Mouse (Mus musculus) forebrain, embryonic 12.5 days (tissue): Measurements from ENCODE around the gene Gstp2. TPM values are rescaled to one million over a fixed set of nuclear protein-coding genes. Genes with fewer than 3 reads are reported as not detected.
A peak's percentile ranks its signal among the peaks of the same experiment; 100 is the strongest.

Experiments
- ATAC-seq: fragments of 200-750 bp; cut with Nextera tagmentation; 2 replicates; pipeline ENCODE4 v1.8.0; 2017; ENCODE audit warnings: moderate TSS enrichment; ENCODE audit not compliant: low FRiP score
- H3K27ac ChIP-seq: fragments of 300-500 bp; sonication (generic); 2 replicates; pipeline ENCODE4 v1.5.1; 2016; ENCODE audit warnings: mild to moderate bottlenecking
- H3K27me3 ChIP-seq: fragments of 300-500 bp; sonication (generic); 2 replicates; pipeline ENCODE4 v1.6.1; 2016; ENCODE audit warnings: mild to moderate bottlenecking
- H3K36me3 ChIP-seq: fragments of 300-500 bp; sonication (generic); replicated peaks from 2 replicates; pipeline ENCODE4 v1.6.1; 2016; ENCODE audit warnings: mild to moderate bottlenecking
- H3K4me1 ChIP-seq: fragments of 300-500 bp; sonication (generic); 2 replicates; pipeline ENCODE4 v1.6.1; 2016
- H3K4me2 ChIP-seq: fragments of 300-500 bp; sonication (generic); 2 replicates; pipeline ENCODE4 v1.6.1; 2016; ENCODE audit warnings: mild to moderate bottlenecking, moderate library complexity
- H3K4me3 ChIP-seq: fragments of 300-500 bp; sonication (generic); replicated peaks from 2 replicates; pipeline ENCODE4 v1.5.1; 2016; ENCODE audit warnings: mild to moderate bottlenecking
- H3K9ac ChIP-seq: fragments of 300-500 bp; sonication (generic); 2 replicates; pipeline ENCODE4 v1.6.1; 2016; ENCODE audit warnings: mild to moderate bottlenecking
- H3K9me3 ChIP-seq: fragments of 300-500 bp; sonication (generic); 2 replicates; pipeline ENCODE4 v1.6.1; 2016
- WGBS: fragments of 180-500 bp; shearing (Covaris S2); methylation state at CpG from one replicate; pipeline ENCODE4 v1.1.7; 2016; 5-methylcytosine and 5-hydroxymethylcytosine counted together
- polyA plus RNA-seq: library from polyadenylated mRNA; unstranded; fragments of >200 nt; fragmentation: Nextera tagmentation; extraction: Ambion mirVana; gene quantifications from 2 replicates; pipeline ENCODE4 v1.2.1, GENCODE M21; 2016

Gstp2 gene
- 1.6 and 5.5 TPM in 2 replicates for polyA plus RNA-seq

DNA sequence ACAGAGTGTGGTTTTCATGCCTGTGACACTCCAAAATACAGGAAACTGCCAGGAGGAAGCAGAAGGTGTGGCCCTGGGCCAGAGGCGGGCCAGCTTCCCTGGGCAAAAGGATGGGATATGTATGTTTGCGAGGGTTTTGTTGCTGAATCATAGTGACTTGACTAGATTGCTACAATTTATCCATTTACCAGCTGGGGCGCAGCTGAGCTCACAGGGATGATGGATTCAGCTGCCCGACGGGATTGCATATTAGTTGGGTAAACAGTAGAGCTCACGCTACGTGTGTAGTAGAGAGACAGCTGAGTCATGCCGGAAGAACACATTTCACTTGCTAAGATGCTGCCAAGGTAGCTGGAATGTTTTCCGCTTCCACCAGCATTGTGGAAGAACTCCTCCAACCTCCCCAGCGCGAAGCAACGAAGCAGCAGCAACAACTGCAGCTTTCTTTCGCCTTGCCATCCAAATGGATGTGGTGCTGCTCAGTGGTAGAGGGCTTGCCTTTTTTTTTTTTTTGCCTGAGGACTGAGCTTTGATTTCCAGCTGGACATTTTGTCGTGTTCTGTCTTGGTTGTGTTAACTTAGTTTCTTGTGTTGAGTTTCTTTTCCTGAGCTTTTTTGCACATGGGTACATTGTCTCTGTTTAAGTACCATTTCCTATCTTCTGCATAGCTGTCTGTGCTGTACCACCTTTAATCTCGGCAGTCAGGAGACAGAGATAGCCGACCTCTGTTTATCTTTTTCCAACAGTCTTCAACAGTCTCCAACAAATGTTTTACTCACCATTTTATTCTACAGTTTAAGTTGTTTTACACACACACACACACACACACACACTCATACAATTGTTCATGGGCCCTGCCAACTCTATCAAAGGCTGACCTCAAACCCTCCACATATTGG lies at the start of gene Gstp2:
TSS of gene Gstp2 (minus strand) at position 58 of the 900 bp plus-strand sequence.
- Histone ChIP-seq H3K9me3 (no peaks in the 10 kb centered on the region), H3K27me3 (no peaks in the 10 kb centered on the region), H3K9ac (no peak within 1 kb of the TSS), H3K4me2 (no peak within 1 kb of the TSS), H3K4me1 (no peaks in the 10 kb centered on the region), H3K4me3 (no peak within 1 kb of the TSS), H3K36me3 (no peaks in the 10 kb centered on the region), H3K27ac (no peak within 1 kb of the TSS)
- ATAC-seq, result no peak
- WGBS, result 61% methylated on average over 16 of the region's 16 CpGs

DNA sequence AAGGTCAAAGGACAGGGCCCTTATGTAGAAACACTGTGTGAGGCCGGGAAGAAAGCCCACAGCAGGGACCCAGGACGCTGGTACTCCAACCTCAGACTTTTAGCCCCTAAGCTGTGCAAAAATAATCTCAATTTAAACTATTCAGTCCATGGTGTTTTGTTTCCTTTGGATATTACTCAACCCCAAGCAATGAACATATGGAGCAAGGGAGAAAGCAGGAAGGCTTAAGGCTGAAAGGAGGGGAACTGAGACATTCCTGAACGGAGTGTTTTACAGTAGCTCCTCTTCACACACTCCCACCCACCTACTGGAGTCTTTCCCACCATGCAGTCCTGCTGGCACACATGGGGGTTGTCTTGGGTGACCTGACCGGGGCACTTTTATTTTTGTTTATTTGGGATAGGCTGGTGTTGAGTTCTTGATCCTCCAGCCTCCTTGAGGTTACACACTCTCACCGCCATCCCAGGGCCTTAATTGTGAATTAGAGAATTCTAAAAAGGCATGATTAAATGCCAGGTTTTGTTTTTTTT lies 49.0 kb upstream of the Gstp2 start:
- no peaks in the 10 kb centered on the region for H3K9me3 ChIP-seq
- H3K27ac ChIP-seq, result no peak overlapping the region
- H3K36me3 ChIP-seq, result no peaks in the 10 kb centered on the region
- peaks cover 14% of the 10 kb centered on the region for H3K27me3 ChIP-seq
- WGBS, result 82% methylated on average over 5 of the region's 5 CpGs
- no peak overlapping the region for H3K4me2 ChIP-seq
- H3K4me1 ChIP-seq, result peaks cover 33% of the 10 kb centered on the region
- H3K4me3 ChIP-seq, result no peak overlapping the region
- H3K9ac ChIP-seq, result no peak overlapping the region
- no peak for ATAC-seq

DNA sequence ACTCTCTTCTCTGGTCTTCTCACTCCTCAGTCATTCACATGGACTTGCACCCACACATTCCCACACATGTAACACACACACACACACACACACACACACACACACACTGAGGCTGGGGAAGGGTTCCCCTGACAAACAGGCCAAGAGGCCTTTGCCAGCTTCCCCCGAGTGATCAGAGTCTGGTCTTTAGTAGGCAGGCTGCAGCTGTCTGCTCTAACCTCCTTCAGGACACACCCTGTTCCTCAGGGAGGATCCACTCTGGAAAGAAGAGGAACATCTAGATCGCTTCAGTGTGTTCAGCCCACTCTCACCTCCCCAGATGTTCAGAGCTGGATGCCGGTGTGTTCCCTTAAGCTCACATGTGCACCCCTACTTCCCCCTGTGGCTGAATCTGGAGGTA lies 48.5 kb upstream of the Gstp2 start:
- Histone ChIP-seq H3K9me3 (no peaks in the 10 kb centered on the region), H3K36me3 (no peaks in the 10 kb centered on the region), H3K4me3 (no peak overlapping the region), H3K27ac (no peak overlapping the region), H3K4me2 (no peak overlapping the region), H3K4me1 (peaks cover 28% of the 10 kb centered on the region), H3K27me3 (peaks cover 12% of the 10 kb centered on the region; the same call in 1 of the 2 replicates), H3K9ac (no peak overlapping the region)
- WGBS, result 91% methylated on average over 3 of the region's 3 CpGs
- ATAC-seq, result no peak

DNA sequence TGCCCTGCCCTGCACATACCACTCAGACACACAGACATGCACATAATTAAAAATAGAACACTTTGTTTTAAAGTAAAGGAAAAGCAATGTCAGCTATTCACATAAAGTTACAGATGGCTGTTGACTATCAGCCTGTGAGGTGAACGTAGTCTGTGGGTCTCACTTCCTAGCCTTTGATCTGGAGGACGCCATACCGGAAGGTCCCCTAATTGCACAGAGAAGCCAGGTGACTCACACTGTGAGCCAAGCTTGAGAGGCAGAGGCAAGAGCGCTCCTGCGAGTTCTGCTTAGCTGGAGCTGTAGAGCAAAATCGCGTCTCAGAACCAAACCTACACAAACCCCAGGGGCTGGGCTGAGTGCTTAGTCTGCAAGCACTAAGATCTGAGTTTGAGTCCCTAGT lies 47.9 kb upstream of the Gstp2 start:
- Histone ChIP-seq H3K4me3 (no peak overlapping the region), H3K9me3 (no peaks in the 10 kb centered on the region), H3K27me3 (peaks cover 10% of the 10 kb centered on the region; the same call in 1 of the 2 replicates), H3K27ac (no peak overlapping the region), H3K36me3 (no peaks in the 10 kb centered on the region), H3K4me2 (no peak overlapping the region), H3K9ac (no peak overlapping the region), H3K4me1 (peaks cover 22% of the 10 kb centered on the region)
- WGBS, result 86% methylated on average over 7 of the region's 7 CpGs
- no peak for ATAC-seq

DNA sequence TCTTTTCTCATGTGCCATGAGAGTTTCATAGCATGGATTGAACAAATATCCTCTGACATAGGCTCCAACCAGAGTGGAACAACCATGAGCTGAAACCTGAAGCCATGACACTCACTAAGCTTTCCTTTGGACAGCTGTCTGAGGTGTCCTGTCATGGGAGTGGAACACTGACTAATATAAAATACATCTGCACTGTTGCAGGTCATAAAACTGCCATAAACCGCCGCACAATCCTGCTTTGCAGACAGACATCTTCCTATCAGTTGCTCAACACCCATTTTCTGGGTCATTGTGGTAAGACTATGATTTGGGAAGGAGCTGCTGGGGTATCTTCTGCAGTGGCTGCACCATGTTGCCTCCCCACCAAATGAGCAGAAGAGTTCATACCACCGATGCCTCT lies 46.9 kb upstream of the Gstp2 start:
- Histone ChIP-seq H3K4me1 (peaks cover 12% of the 10 kb centered on the region), H3K36me3 (no peaks in the 10 kb centered on the region), H3K9ac (no peak overlapping the region), H3K4me3 (no peak overlapping the region), H3K4me2 (no peak overlapping the region), H3K27me3 (0 out of 2 replicates have a peak, but pooled peaks cover 10% of the 10 kb centered on the region), H3K9me3 (no peaks in the 10 kb centered on the region), H3K27ac (no peak overlapping the region)
- 95% methylated on average over 3 of the region's 3 CpGs for WGBS
- ATAC-seq, result no peak

DNA sequence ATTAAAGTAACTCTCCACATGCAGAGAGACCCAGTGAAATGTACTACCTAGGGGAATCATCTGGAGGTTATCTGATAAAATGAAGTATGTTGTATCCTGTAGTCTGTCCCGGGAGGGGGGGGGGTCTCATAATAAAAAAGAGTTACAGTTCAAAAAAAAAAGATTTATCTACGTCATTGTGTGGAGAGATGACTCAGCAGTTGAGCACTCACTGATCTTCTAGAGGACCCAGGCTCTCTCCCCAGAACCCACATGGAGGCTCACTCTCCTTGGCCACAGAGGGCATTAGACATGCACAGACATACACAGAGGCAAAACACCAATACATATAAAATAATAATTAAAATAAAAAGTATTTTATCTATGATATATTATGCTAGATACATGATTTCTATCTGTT lies 45.6 kb upstream of the Gstp2 start:
- H3K4me2 ChIP-seq, result no peak overlapping the region
- 66% methylated on average over 2 of the region's 2 CpGs for WGBS
- no peak overlapping the region for H3K4me3 ChIP-seq
- H3K4me1 ChIP-seq, result peaks cover 5% of the 10 kb centered on the region
- no peaks in the 10 kb centered on the region for H3K36me3 ChIP-seq
- H3K9ac ChIP-seq, result no peak overlapping the region
- H3K27ac ChIP-seq, result no peak overlapping the region
- no peaks in the 10 kb centered on the region for H3K9me3 ChIP-seq
- no peak for ATAC-seq
- H3K27me3 ChIP-seq, result 0 out of 2 replicates have a peak, but pooled peaks cover 10% of the 10 kb centered on the region

DNA sequence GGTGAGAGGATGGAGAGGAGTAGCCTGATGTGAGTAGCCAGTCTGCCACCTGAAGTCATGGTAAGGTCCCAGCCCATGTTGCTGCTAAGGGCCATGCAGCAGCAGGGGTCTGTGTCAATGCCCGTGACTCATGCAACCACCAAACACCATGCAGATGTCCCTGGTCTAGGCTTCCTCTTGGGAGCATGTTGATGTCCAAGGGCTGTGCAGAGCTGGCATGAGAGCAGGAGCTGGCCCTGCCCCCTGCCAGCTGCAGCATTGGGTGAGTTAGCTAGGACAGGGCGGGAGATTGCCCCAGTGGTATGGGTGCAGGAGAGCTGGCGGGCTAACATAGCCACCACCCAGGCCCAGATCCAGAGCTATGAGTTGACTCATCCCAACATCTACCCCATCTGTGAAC lies 44.6 kb upstream of the Gstp2 start:
- no peaks in the 10 kb centered on the region for H3K4me1 ChIP-seq
- H3K4me3 ChIP-seq, result no peak overlapping the region
- 0 out of 2 replicates have a peak, but pooled peaks cover 10% of the 10 kb centered on the region for H3K27me3 ChIP-seq
- no peak for ATAC-seq
- 0 out of 2 replicates have a peak overlapping the region, but pooled peaks have one; percentile 17 for H3K9ac ChIP-seq
- no peaks in the 10 kb centered on the region for H3K36me3 ChIP-seq
- 80% methylated on average over 3 of the region's 3 CpGs for WGBS
- no peaks in the 10 kb centered on the region for H3K9me3 ChIP-seq
- no peak overlapping the region for H3K27ac ChIP-seq
- no peak overlapping the region for H3K4me2 ChIP-seq

DNA sequence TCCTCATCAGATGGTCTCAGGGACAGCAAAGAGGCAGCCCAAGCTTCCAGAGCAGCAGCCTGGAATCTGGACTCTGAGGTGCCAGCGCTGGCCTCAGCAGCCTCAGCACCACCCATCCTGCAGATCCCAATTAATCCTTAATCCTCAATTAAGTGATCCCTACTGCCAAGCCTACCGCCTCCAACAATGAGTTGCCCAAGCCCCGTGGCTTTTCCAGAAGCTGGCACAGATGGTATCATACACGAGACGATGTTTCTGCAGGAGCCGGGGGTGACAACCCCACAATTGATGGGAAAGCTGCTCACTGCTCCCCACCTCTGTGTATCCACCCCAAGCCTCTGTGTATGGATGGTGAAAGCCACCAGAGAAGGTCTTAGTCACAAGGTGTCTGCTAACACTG lies 43.3 kb upstream of the Gstp2 start:
- no peak overlapping the region for H3K4me2 ChIP-seq
- H3K9me3 ChIP-seq, result no peaks in the 10 kb centered on the region
- no peak overlapping the region for H3K9ac ChIP-seq
- no peaks in the 10 kb centered on the region for H3K4me1 ChIP-seq
- H3K27ac ChIP-seq, result no peak overlapping the region
- ATAC-seq, result no peak
- WGBS, result 53% methylated on average over 6 of the region's 6 CpGs
- no peaks in the 10 kb centered on the region for H3K36me3 ChIP-seq
- H3K4me3 ChIP-seq, result no peak overlapping the region
- H3K27me3 ChIP-seq, result peaks cover 13% of the 10 kb centered on the region; the same call in 1 of the 2 replicates

DNA sequence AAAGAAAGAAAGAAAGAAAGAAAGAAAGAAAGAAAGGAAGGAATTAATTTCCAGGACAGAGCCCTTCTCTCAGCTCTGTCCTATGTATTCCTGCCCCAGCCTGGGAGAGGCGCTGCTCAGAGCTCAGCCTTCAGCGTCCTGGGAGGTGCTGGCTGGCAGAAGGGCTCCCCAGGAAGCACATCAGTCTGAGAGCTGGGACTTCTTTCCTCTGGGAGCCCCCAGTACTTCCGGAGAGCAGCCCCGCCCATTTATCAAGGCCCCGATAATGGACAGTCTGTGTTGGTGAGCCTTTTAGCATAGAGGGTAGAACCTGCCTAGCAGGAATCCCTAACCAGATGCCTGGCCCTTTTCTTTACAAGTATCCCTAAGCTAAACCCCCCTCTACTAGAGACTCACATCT lies 42.3 kb upstream of the Gstp2 start:
- ATAC-seq, result no peak
- no peak overlapping the region for H3K27ac ChIP-seq
- no peaks in the 10 kb centered on the region for H3K4me1 ChIP-seq
- H3K9ac ChIP-seq, result no peak overlapping the region
- H3K4me2 ChIP-seq, result no peak overlapping the region
- 57% methylated on average over 5 of the region's 5 CpGs for WGBS
- H3K9me3 ChIP-seq, result no peaks in the 10 kb centered on the region
- peaks cover 18% of the 10 kb centered on the region; the same call in 1 of the 2 replicates for H3K27me3 ChIP-seq
- no peak overlapping the region for H3K4me3 ChIP-seq
- H3K36me3 ChIP-seq, result no peaks in the 10 kb centered on the region

DNA sequence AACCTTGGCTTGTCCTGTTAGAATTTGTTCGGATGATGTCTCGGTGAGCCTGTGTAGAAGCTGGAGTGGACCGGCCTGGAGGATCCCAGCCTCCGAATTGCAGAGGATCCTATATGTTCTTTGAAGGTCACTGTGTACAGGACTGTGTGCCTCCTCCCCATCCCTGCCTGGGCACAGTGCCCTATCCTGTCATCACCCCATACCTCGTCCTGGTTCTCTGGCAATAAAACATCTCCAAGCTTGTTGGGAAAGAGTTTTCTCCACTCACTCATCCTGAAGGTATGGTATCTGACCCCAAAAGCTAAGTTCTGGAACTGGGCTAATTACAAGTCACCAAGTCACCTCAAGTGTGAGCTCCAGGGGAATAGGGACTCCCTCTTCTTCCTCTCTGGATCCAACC lies 41.3 kb upstream of the Gstp2 start:
- Histone ChIP-seq H3K27ac (no peak overlapping the region), H3K9ac (no peak overlapping the region), H3K9me3 (no peaks in the 10 kb centered on the region), H3K4me3 (no peak overlapping the region), H3K27me3 (peaks cover 18% of the 10 kb centered on the region; the same call in 1 of the 2 replicates), H3K4me1 (no peaks in the 10 kb centered on the region), H3K36me3 (no peaks in the 10 kb centered on the region), H3K4me2 (no peak overlapping the region)
- WGBS, result 93% methylated on average over 5 of the region's 5 CpGs
- ATAC-seq, result no peak

DNA sequence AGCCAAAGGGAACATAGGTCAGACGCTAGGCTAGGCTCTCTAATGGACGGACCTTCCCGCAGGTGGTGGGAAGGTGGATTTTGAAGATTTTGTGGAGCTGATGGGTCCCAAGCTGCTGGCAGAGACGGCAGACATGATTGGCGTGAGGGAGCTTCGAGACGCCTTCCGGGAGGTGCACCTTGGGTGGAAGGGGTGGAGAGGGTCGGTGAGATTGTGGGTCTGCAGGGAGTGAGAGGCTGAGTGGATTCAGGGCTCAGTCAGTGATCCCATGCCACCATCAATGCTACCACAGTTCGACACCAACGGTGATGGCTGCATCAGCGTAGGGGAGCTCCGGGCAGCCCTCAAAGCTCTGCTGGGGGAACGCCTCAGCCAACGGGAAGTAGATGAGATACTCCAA lies 40.3 kb upstream of the Gstp2 start:
- H3K27ac ChIP-seq, result no peak overlapping the region
- H3K4me1 ChIP-seq, result no peaks in the 10 kb centered on the region
- H3K27me3 ChIP-seq, result peaks cover 18% of the 10 kb centered on the region; the same call in 1 of the 2 replicates
- 91% methylated on average over 15 of the region's 15 CpGs for WGBS
- ATAC-seq, result no peak
- no peaks in the 10 kb centered on the region for H3K36me3 ChIP-seq
- H3K4me3 ChIP-seq, result no peak overlapping the region
- no peak overlapping the region for H3K9ac ChIP-seq
- no peak overlapping the region for H3K4me2 ChIP-seq
- H3K9me3 ChIP-seq, result no peaks in the 10 kb centered on the region

DNA sequence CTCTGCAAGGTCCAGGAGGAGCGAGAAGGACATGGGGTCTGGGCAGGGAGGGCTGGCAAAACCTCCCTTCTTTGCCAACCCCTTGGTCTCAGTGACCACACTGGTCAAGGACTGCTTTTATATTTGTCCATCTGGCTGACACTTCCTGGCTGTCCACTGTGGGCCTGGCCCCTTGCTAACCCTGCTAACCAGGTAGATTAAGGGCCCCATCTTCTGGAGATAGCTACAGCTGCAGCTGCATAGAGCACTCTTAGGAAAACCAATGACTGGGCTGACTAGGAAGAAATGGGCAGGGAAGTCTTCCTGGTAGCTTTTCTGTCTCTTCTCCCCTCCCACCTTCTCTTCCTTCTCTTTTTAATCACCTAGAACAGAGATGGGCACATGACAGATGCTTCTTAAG lies 39.2 kb upstream of the Gstp2 start:
- Histone ChIP-seq H3K9me3 (no peaks in the 10 kb centered on the region), H3K4me2 (no peak overlapping the region), H3K4me1 (no peaks in the 10 kb centered on the region), H3K27ac (no peak overlapping the region), H3K27me3 (peaks cover 14% of the 10 kb centered on the region; the same call in 1 of the 2 replicates), H3K36me3 (no peaks in the 10 kb centered on the region), H3K9ac (no peak overlapping the region), H3K4me3 (no peak overlapping the region)
- ATAC-seq, result no peak
- WGBS, result 93% methylated on average over 1 of the region's 1 CpGs
